Mouse (Mus musculus) neural tube, embryonic 15.5 days (tissue): ENCODE measurements around the gene Ttc9b. TPM values are rescaled to one million over a fixed set of nuclear protein-coding genes. Genes with fewer than 3 reads are reported as not detected.

Experiments used
- ATAC-seq: fragments of 200-750 bp; cut with Nextera tagmentation; 2 replicates; pipeline ENCODE4 v1.8.0; 2017; ENCODE audit warnings: mild to moderate bottlenecking, moderate TSS enrichment, moderate library complexity; ENCODE audit not compliant: low FRiP score
- H3K27ac ChIP-seq: fragments of 300-500 bp; sonication (generic); replicated peaks from 2 replicates; pipeline ENCODE4 v1.5.1; 2015; ENCODE audit warnings: mild to moderate bottlenecking, inconsistent platforms
- H3K27me3 ChIP-seq: fragments of 300-500 bp; sonication (generic); replicated peaks from 2 replicates; pipeline ENCODE4 v1.6.1; 2015; ENCODE audit warnings: inconsistent platforms
- H3K36me3 ChIP-seq: fragments of 300-500 bp; sonication (generic); 2 replicates; pipeline ENCODE4 v1.6.1; 2015; ENCODE audit warnings: inconsistent platforms
- H3K4me1 ChIP-seq: fragments of 300-500 bp; sonication (generic); 2 replicates; pipeline ENCODE4 v1.6.1; 2015; ENCODE audit warnings: inconsistent platforms
- H3K4me2 ChIP-seq: fragments of 300-500 bp; sonication (generic); 2 replicates; pipeline ENCODE4 v1.6.1; 2015; ENCODE audit warnings: inconsistent platforms, mild to moderate bottlenecking, moderate library complexity
- H3K4me3 ChIP-seq: fragments of 300-500 bp; sonication (generic); replicated peaks from 2 replicates; pipeline ENCODE4 v1.5.1; 2015; ENCODE audit warnings: mild to moderate bottlenecking, inconsistent platforms
- H3K9ac ChIP-seq: fragments of 300-500 bp; sonication (generic); replicated peaks from 2 replicates; pipeline ENCODE4 v1.6.1; 2015; ENCODE audit warnings: mild to moderate bottlenecking, inconsistent platforms
- H3K9me3 ChIP-seq: fragments of 300-500 bp; sonication (generic); replicated peaks from 2 replicates; pipeline ENCODE4 v1.6.1; 2016; ENCODE audit warnings: inconsistent platforms
- whole genome bisulfite sequencing: fragments of 180-500 bp; shearing (Covaris S2); methylation state at CpG from one replicate; pipeline ENCODE4 v1.1.7; 2015; ENCODE audit warnings: mixed read lengths; 5-methylcytosine and 5-hydroxymethylcytosine counted together
- polyA plus RNA-seq: library from polyadenylated mRNA; unstranded; fragments of >200 nt; fragmentation: Nextera tagmentation; extraction: Ambion mirVana; gene quantifications from 2 replicates; pipeline ENCODE4 v1.2.1, GENCODE M21; 2015

Gene Ttc9b
- polyA plus RNA-seq, 1 experiment from 2014 or later, result 99.5 TPM

GRCm38 (mm10) chr7:27673064-27673574, 19.4 kb downstream of the Ttc9b start:
- peak overlapping the region; percentile 89 for H3K4me2 ChIP-seq
- H3K27ac ChIP-seq, result no peak overlapping the region
- H3K36me3 ChIP-seq, result peaks cover 14% of the 10 kb centered on the region
- H3K4me3 ChIP-seq, result peak overlapping the region; percentile 80
- H3K9ac ChIP-seq, result peak overlapping the region; percentile 82
- H3K4me1 ChIP-seq, result peaks cover 53% of the 10 kb centered on the region
- no peaks in the 10 kb centered on the region for H3K27me3 ChIP-seq
- WGBS, result 60% methylated on average over 9 of the region's 9 CpGs
- ATAC-seq, result peak; percentile 2; the same call in 1 of the 2 replicates
- no peaks in the 10 kb centered on the region for H3K9me3 ChIP-seq

DNA sequence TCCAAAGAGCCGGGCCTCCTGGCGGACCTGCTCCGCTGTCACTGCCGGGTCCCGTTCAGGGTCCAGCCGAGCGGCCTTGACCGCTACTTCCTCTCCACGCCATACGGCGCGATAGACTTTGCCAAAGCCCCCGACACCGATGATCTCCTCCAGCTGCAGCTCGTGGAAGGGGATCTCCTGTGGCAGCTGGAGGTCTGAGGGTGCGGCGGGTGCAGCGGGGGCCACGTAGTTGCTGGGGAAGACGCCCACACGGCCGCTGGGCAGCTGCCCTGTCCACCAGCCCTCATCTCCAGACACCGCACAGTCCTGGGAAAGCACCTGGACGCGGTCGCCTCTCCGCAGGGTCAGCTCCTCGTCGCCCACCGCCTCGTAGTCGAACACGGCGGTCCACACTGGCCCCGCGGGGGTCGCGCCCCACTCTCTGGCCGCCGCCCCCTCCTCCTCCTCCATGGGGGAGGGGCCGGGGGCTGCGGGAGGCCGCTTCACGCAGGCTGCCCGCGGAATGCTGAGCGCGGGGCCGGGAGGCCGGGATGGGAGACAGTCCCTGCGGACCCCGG, 19.9 kb downstream of the Ttc9b start:
- peaks cover 49% of the 10 kb centered on the region for H3K4me1 ChIP-seq
- peak overlapping the region; percentile 80 for H3K4me3 ChIP-seq
- no peaks in the 10 kb centered on the region for H3K9me3 ChIP-seq
- peak overlapping the region; percentile 82 for H3K9ac ChIP-seq
- WGBS, result 1% methylated on average over 48 of the region's 52 CpGs
- peak overlapping the region; percentile 89 for H3K4me2 ChIP-seq
- peaks cover 14% of the 10 kb centered on the region for H3K36me3 ChIP-seq
- H3K27ac ChIP-seq, result peak overlapping the region; percentile 95
- ATAC-seq, result peak; percentile 22
- no peaks in the 10 kb centered on the region for H3K27me3 ChIP-seq

DNA sequence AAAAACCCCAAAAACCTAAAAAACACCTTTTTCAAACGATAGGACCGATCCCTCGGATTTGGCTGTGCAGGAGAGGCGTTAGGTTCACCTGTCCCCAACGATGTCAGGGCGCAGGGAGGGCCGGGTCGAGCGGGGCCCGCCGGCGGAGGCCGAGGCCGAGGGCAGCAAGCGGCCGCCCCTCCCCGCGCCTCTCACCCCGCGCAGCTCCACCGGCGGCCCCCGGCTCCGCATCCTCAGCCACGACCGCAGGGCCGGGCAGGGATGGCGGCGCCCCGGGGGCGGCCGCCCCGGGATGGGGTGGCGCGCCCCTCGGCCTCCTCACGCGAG, 20.4 kb downstream of the Ttc9b start:
- peak overlapping the region; percentile 95 for H3K27ac ChIP-seq
- peak overlapping the region; percentile 82 for H3K9ac ChIP-seq
- H3K4me1 ChIP-seq, result peaks cover 49% of the 10 kb centered on the region
- no peaks in the 10 kb centered on the region for H3K9me3 ChIP-seq
- H3K4me3 ChIP-seq, result peak overlapping the region; percentile 80
- peaks cover 14% of the 10 kb centered on the region for H3K36me3 ChIP-seq
- H3K27me3 ChIP-seq, result no peaks in the 10 kb centered on the region
- ATAC-seq, result peak; percentile 65; the same call in 1 of the 2 replicates
- H3K4me2 ChIP-seq, result peak overlapping the region; percentile 89
- WGBS, result 0% methylated on average over 30 of the region's 38 CpGs

DNA sequence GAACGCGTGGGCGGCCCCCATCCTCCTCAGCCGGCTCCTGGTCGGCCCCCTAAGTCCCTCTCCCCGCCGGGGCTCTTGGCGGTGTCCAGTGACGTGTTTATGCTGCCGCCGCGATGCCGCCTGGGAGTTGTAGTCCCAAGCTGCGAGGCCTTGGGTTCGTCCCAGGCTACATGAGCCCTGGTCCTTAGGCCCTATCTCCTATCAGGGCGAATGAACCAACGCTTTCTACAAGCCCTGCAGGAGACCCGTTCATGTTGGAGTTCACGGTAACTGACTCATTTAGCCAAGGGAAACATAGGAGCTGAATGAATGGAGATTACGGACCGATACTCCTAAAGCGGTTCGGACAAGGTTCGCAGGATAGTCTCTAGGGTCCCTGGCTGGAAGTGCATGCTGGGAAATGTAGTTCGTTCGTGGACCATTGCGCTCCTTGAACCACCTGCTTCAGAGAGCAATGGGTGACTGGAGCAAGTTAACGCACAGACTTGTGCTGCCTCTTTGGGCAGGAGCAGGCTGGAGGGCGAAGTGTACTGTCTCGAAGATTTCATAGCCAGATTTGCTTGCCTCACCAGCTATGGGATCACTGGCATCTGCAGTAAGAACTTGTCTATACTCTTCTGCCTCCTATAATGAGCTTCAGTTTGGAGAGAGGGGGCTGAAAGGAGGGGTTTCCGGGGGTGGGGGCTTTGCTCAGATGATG, 21.0 kb downstream of the Ttc9b start, which contains the start of gene Map3k10:
Map3k10 (minus strand) TSS at position 77 of the 700 bp plus-strand sequence.
- Histone ChIP-seq H3K9me3 (no peaks in the 10 kb centered on the region), H3K4me1 (peaks cover 44% of the 10 kb centered on the region), H3K36me3 (peaks cover 14% of the 10 kb centered on the region), H3K27ac (peak within 1 kb of the TSS; percentile 95), H3K9ac (peak within 1 kb of the TSS; percentile 82), H3K4me3 (peak within 1 kb of the TSS; percentile 80), H3K4me2 (peak within 1 kb of the TSS; percentile 89), H3K27me3 (no peaks in the 10 kb centered on the region)
- 1% methylated on average over 29 of the region's 31 CpGs for WGBS
- ATAC-seq, result peak; percentile 95

DNA sequence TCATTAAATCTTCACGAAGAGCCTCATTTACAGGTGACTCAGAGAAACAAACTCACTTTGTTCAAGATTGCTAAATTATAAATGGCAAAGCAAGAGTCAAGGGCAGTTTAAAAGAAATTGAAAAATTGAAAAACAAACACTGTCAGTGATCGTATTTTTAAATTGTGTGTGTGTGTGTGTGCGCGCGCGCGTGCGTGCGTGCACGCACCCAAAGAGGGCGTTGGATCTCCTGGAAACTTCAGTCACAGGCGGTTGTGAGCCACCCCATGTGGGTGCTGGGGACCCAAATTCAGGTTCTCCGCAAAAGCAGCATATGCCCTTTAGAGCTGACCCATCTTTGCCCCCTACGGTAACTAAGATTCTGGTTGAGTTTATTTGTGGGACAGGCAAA, 21.5 kb downstream of the Ttc9b start:
- Histone ChIP-seq H3K27ac (peak overlapping the region; percentile 95), H3K4me2 (peak overlapping the region; percentile 89), H3K36me3 (peaks cover 11% of the 10 kb centered on the region), H3K9me3 (no peaks in the 10 kb centered on the region), H3K27me3 (no peaks in the 10 kb centered on the region), H3K4me1 (peaks cover 38% of the 10 kb centered on the region), H3K4me3 (peak overlapping the region; percentile 80), H3K9ac (peak overlapping the region; percentile 82; the same call in 1 of the 2 replicates)
- WGBS, result 35% methylated on average over 14 of the region's 14 CpGs
- peak; percentile 5; the same call in 1 of the 2 replicates for ATAC-seq

GRCm38 (mm10) chr7:27683218-27683617, 29.5 kb downstream of the Ttc9b start:
- H3K9ac ChIP-seq, result no peak overlapping the region
- no peak overlapping the region for H3K27ac ChIP-seq
- 62% methylated on average over 2 of the region's 2 CpGs for WGBS
- H3K4me2 ChIP-seq, result no peak overlapping the region
- no peaks in the 10 kb centered on the region for H3K27me3 ChIP-seq
- no peaks in the 10 kb centered on the region for H3K9me3 ChIP-seq
- peaks cover 6% of the 10 kb centered on the region for H3K4me1 ChIP-seq
- no peak for ATAC-seq
- H3K4me3 ChIP-seq, result no peak overlapping the region
- H3K36me3 ChIP-seq, result no peaks in the 10 kb centered on the region

DNA sequence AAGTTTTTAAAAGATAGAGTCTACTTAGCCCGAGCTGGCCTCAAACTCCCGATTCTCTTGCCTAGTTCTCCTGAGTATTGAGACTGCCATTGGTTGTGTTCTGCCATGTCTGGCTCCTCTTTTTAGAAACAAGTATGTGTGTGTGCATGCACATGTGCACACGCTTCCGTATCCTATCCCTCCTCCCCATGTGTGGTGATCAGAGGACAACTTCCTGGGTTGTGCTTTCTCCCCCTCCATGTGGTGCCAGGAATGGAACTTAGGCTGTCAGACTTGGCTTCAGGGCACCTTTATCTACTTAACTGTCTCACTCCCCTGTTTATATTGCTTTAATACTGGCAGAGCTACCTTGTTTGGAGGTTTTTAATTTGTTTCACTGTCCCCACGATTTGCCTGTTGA, 31.5 kb downstream of the Ttc9b start:
- Histone ChIP-seq H3K27ac (no peak overlapping the region), H3K4me2 (peak overlapping the region; percentile 48), H3K36me3 (no peaks in the 10 kb centered on the region), H3K9me3 (no peaks in the 10 kb centered on the region), H3K4me3 (peak overlapping the region; percentile 24; the same call in 1 of the 2 replicates), H3K27me3 (no peaks in the 10 kb centered on the region), H3K9ac (no peak overlapping the region), H3K4me1 (peaks cover 15% of the 10 kb centered on the region)
- ATAC-seq, result no peak
- 46% methylated on average over 5 of the region's 5 CpGs for WGBS

GRCm38 (mm10) chr7:27685681-27686080, 32.0 kb downstream of the Ttc9b start:
- Histone ChIP-seq H3K36me3 (no peaks in the 10 kb centered on the region), H3K9ac (no peak overlapping the region), H3K4me3 (peak overlapping the region; percentile 24; the same call in 1 of the 2 replicates), H3K4me2 (peak overlapping the region; percentile 48), H3K4me1 (peaks cover 17% of the 10 kb centered on the region), H3K27me3 (no peaks in the 10 kb centered on the region), H3K27ac (no peak overlapping the region), H3K9me3 (no peaks in the 10 kb centered on the region)
- under 1% methylated on average over 6 of the region's 6 CpGs for WGBS
- no peak for ATAC-seq

DNA sequence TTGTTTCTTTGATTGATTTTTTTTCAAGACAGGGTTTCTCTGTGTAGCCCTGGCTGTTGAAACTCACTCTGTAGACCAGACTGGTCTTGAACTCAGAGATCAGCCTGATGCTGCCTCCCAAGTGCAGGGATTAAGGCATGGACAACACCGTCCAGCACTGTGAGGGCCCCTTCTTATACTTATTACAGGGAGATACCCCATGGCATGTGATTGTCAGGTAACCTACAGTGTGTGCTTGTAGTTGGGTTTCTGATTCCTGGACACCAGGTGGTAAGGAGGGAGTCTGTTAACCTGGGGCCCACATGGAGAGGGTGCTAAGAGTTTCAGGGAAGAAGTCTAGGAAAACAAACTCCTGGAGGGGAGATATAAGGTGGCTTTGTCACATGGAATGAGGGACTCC, 33.3 kb downstream of the Ttc9b start:
- Histone ChIP-seq H3K4me2 (no peak overlapping the region), H3K27ac (no peak overlapping the region), H3K9me3 (no peaks in the 10 kb centered on the region), H3K36me3 (no peaks in the 10 kb centered on the region), H3K9ac (no peak overlapping the region), H3K4me1 (peaks cover 17% of the 10 kb centered on the region), H3K4me3 (no peak overlapping the region), H3K27me3 (no peaks in the 10 kb centered on the region)
- ATAC-seq, result no peak
- 89% methylated on average over 1 of the region's 1 CpGs for WGBS

- Histone ChIP-seq H3K9ac (no peak overlapping the region), H3K36me3 (no peaks in the 10 kb centered on the region), H3K4me1 (peaks cover 17% of the 10 kb centered on the region), H3K4me2 (peak overlapping the region; percentile 72), H3K9me3 (no peaks in the 10 kb centered on the region), H3K27ac (no peak overlapping the region), H3K4me3 (no peak overlapping the region), H3K27me3 (no peaks in the 10 kb centered on the region)
- ATAC-seq, result no peak
- WGBS, result 75% methylated on average over 3 of the region's 3 CpGs
These were observed 34.1 kb downstream of the Ttc9b start for GRCm38 (mm10) chr7:27687836-27688235.

DNA sequence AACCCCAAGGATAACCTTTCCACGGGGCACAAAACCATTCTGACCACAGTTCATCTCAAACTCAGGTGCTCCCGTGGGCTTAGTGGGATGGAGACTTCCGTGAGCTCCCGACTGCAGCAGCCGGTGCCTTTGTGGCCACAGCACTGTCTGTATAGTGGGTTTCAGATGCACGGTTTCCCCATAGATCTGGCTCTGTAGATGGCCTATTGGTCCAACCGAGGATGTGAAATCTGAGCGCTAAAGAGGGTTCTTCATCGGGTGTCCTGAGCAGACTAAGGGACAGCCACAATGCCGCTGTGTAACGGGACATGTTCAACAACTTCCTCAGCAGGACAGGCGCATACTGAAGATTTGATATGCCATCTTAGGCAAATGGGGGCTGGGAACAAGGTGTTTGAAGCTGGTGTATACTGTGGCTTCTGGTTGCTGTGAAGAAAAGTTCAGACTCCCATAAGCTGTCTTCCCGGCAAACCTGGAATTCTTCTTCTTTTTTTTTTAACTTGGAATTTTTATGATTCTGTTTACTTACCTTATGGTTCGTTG, 34.6 kb downstream of the Ttc9b start:
- Histone ChIP-seq H3K27me3 (no peaks in the 10 kb centered on the region), H3K27ac (peak overlapping the region; percentile 80), H3K4me2 (peak overlapping the region; percentile 72), H3K4me1 (peaks cover 17% of the 10 kb centered on the region), H3K4me3 (peak overlapping the region; percentile 49), H3K9ac (peak overlapping the region; percentile 61), H3K9me3 (no peaks in the 10 kb centered on the region), H3K36me3 (no peaks in the 10 kb centered on the region)
- WGBS, result 39% methylated on average over 14 of the region's 14 CpGs
- ATAC-seq, result no peak
